Mouse (Mus musculus) kidney, embryonic 15.5 days (tissue): ENCODE measurements around the gene Psme3. TPM values are rescaled to one million over a fixed set of nuclear protein-coding genes. Genes with fewer than 3 reads are reported as not detected.
"Not testable (repeated sequence)": the region's sequence is repeated elsewhere in the genome, so short reads cannot be mapped to it uniquely, and the experiment has no call there.

Source experiments
- ATAC-seq: fragments of 200-750 bp; cut with Nextera tagmentation; replicated peaks from 2 replicates; pipeline ENCODE4 v1.8.0; 2017; ENCODE audit warnings: moderate TSS enrichment; ENCODE audit not compliant: low FRiP score
- H3K27ac ChIP-seq: fragments of 300-500 bp; sonication (generic); 2 replicates; pipeline ENCODE4 v1.5.1; 2015; ENCODE audit warnings: mild to moderate bottlenecking, inconsistent platforms
- H3K27me3 ChIP-seq: fragments of 300-500 bp; sonication (generic); 2 replicates; pipeline ENCODE4 v1.6.1; 2015; ENCODE audit warnings: inconsistent platforms
- H3K36me3 ChIP-seq: fragments of 300-500 bp; sonication (generic); 2 replicates; pipeline ENCODE4 v1.6.1; 2015; ENCODE audit warnings: inconsistent platforms
- H3K4me1 ChIP-seq: fragments of 300-500 bp; sonication (generic); 2 replicates; pipeline ENCODE4 v1.6.1; 2015; ENCODE audit warnings: inconsistent platforms
- H3K4me2 ChIP-seq: fragments of 300-500 bp; sonication (generic); 2 replicates; pipeline ENCODE4 v1.6.1; 2015; ENCODE audit warnings: moderate library complexity, mild to moderate bottlenecking, inconsistent platforms
- H3K4me3 ChIP-seq: fragments of 300-500 bp; sonication (generic); replicated peaks from 2 replicates; pipeline ENCODE4 v1.5.1; 2015; ENCODE audit warnings: mild to moderate bottlenecking, inconsistent platforms
- H3K9ac ChIP-seq: fragments of 300-500 bp; sonication (generic); 2 replicates; pipeline ENCODE4 v1.6.1; 2015; ENCODE audit warnings: mild to moderate bottlenecking, inconsistent platforms
- H3K9me3 ChIP-seq: fragments of 300-500 bp; sonication (generic); replicated peaks from 2 replicates; pipeline ENCODE4 v1.6.1; 2016; ENCODE audit warnings: inconsistent platforms
- WGBS: fragments of 180-500 bp; shearing (Covaris S2); methylation state at CpG from one replicate; pipeline ENCODE4 v1.1.7; 2015; ENCODE audit warnings: mixed read lengths; 5-methylcytosine and 5-hydroxymethylcytosine counted together
- polyA plus RNA-seq: library from polyadenylated mRNA; unstranded; fragments of >200 nt; fragmentation: Nextera tagmentation; extraction: Ambion mirVana; gene quantifications from 2 replicates; pipeline ENCODE4 v1.2.1, GENCODE M21; 2015

Gene Psme3
- polyA plus RNA-seq, 1 experiment from 2014 or later = 153 TPM

- H3K4me3 ChIP-seq = peak overlapping the region; percentile 99
- no peaks in the 10 kb centered on the region for H3K27me3 ChIP-seq
- H3K36me3 ChIP-seq = peaks cover 41% of the 10 kb centered on the region
- no peaks in the 10 kb centered on the region for H3K9me3 ChIP-seq
- H3K9ac ChIP-seq = peak overlapping the region; percentile 84
- H3K27ac ChIP-seq = peak overlapping the region; percentile 87
- 1% methylated on average over 17 of the region's 17 CpGs for WGBS
- ATAC-seq = peak; percentile 72
- H3K4me2 ChIP-seq = peak overlapping the region; percentile 92
- peaks cover 18% of the 10 kb centered on the region for H3K4me1 ChIP-seq
These were observed 496 bp downstream of the Psme3 start for GRCm38 (mm10) chr11:101316501-101316917.

GRCm38 (mm10) chr11:101323609-101324008, 7.6 kb downstream of the Psme3 start:
- WGBS = 23% methylated on average over 4 of the region's 4 CpGs
- peak; percentile 40; the same call in 1 of the 2 replicates for ATAC-seq

GRCm38 (mm10) chr11:101324763-101325162, 8.8 kb downstream of the Psme3 start, which contains the start of gene Aoc2:
Gene Aoc2, plus strand, starts transcription at chr11:101325063.
- H3K27ac ChIP-seq = no peak within 1 kb of the TSS

More at GRCm38 (mm10) chr11:101323609-101324008, 7.6 kb downstream of the Psme3 start:
- H3K9ac ChIP-seq = no peak overlapping the region
- no peak overlapping the region for H3K27ac ChIP-seq
- no peaks in the 10 kb centered on the region for H3K27me3 ChIP-seq
- H3K4me1 ChIP-seq = no peaks in the 10 kb centered on the region
- no peaks in the 10 kb centered on the region for H3K9me3 ChIP-seq
- no peak overlapping the region for H3K4me2 ChIP-seq
- H3K4me3 ChIP-seq = no peak overlapping the region
- H3K36me3 ChIP-seq = peaks cover 76% of the 10 kb centered on the region

DNA sequence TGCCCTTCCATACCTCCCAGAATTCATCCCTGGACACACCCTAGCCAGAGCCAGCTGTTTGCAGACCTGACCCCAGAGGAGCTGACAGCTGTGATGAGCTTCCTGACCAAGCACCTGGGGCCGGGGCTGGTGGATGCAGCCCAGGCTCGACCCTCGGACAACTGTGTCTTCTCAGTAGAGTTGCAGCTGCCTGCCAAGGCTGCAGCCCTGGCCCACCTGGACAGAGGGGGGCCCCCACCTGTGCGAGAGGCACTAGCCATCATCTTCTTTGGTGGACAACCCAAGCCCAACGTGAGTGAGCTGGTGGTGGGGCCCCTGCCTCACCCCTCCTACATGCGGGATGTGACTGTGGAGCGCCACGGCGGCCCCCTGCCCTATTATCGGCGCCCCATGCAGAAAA, 9.2 kb downstream of the Psme3 start:
- H3K36me3 ChIP-seq = peaks cover 60% of the 10 kb centered on the region
- 94% methylated on average over 11 of the region's 11 CpGs for WGBS
- not testable (repeated sequence) for H3K9ac ChIP-seq, H3K9me3 ChIP-seq, H3K27ac ChIP-seq, H3K27me3 ChIP-seq, H3K4me1 ChIP-seq, H3K4me3 ChIP-seq, H3K4me2 ChIP-seq, ATAC-seq

More at GRCm38 (mm10) chr11:101324763-101325162, 8.8 kb downstream of the Psme3 start, which contains the start of gene Aoc2:
- no peak within 1 kb of the TSS for H3K4me2 ChIP-seq
- H3K4me1 ChIP-seq = no peaks in the 10 kb centered on the region
- no peaks in the 10 kb centered on the region for H3K9me3 ChIP-seq
- H3K36me3 ChIP-seq = peaks cover 65% of the 10 kb centered on the region
- no peak within 1 kb of the TSS for H3K4me3 ChIP-seq
- no peaks in the 10 kb centered on the region for H3K27me3 ChIP-seq
- 92% methylated on average over 5 of the region's 5 CpGs for WGBS
- no peak for ATAC-seq
- no peak within 1 kb of the TSS for H3K9ac ChIP-seq

DNA sequence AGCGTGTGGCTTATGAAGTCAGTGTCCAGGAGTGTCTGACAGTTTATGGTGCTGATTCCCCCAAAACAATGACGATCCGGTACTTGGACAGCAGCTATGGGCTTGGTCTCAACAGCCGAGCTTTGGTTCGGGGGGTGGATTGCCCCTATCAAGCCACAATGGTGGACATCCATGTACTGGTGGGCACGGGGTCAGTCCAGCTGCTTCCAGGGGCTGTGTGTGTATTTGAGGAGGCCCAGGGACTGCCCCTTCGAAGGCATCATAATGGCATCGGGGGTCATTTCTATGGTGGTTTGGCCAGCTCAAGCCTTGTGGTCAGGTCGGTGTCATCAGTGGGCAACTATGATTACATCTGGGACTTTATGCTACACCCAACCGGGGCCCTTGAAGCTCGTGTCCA, 10.1 kb downstream of the Psme3 start:
- Histone ChIP-seq H3K9ac (no peak overlapping the region), H3K9me3 (no peaks in the 10 kb centered on the region), H3K27me3 (no peaks in the 10 kb centered on the region), H3K4me1 (0 out of 2 replicates have a peak, but pooled peaks cover 3% of the 10 kb centered on the region), H3K4me2 (no peak overlapping the region), H3K27ac (no peak overlapping the region), H3K4me3 (no peak overlapping the region), H3K36me3 (peaks cover 51% of the 10 kb centered on the region)
- 88% methylated on average over 11 of the region's 11 CpGs for WGBS
- ATAC-seq = no peak

DNA sequence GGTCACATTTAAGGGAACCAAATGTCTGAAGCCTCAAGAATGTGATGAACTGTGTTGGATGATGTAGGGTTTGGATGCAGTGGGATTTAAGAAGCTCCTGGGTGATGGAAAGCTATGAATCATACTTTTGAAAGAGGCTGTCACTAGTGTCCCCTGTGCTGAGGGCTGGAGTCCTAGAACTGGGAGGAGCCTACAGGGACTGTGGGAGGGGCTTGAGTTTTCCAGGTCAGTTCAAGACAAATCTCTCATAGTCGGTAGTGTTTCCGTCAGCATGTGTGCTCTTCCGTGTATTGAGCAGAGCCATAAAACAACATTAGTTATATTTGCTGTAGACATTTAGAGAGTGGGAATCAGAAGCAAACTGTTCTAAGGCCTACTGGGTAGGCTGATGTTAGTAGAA, 11.3 kb downstream of the Psme3 start:
- 0 out of 2 replicates have a peak, but pooled peaks cover 3% of the 10 kb centered on the region for H3K4me1 ChIP-seq
- H3K36me3 ChIP-seq = peaks cover 39% of the 10 kb centered on the region
- no peak overlapping the region for H3K27ac ChIP-seq
- H3K4me3 ChIP-seq = no peak overlapping the region
- WGBS = 54% methylated on average over 3 of the region's 3 CpGs
- no peak for ATAC-seq
- H3K9ac ChIP-seq = no peak overlapping the region
- no peak overlapping the region for H3K4me2 ChIP-seq
- no peaks in the 10 kb centered on the region for H3K27me3 ChIP-seq
- no peaks in the 10 kb centered on the region for H3K9me3 ChIP-seq

GRCm38 (mm10) chr11:101328941-101329635, 13.1 kb downstream of the Psme3 start:
- no peak for ATAC-seq
- H3K27ac ChIP-seq = no peak overlapping the region
- peaks cover 21% of the 10 kb centered on the region for H3K36me3 ChIP-seq
- H3K4me1 ChIP-seq = peaks cover 8% of the 10 kb centered on the region; the same call in 1 of the 2 replicates
- H3K27me3 ChIP-seq = no peaks in the 10 kb centered on the region
- no peak overlapping the region for H3K9ac ChIP-seq
- 89% methylated on average over 6 of the region's 6 CpGs for WGBS
- H3K4me3 ChIP-seq = no peak overlapping the region
- H3K9me3 ChIP-seq = no peaks in the 10 kb centered on the region
- no peak overlapping the region for H3K4me2 ChIP-seq

DNA sequence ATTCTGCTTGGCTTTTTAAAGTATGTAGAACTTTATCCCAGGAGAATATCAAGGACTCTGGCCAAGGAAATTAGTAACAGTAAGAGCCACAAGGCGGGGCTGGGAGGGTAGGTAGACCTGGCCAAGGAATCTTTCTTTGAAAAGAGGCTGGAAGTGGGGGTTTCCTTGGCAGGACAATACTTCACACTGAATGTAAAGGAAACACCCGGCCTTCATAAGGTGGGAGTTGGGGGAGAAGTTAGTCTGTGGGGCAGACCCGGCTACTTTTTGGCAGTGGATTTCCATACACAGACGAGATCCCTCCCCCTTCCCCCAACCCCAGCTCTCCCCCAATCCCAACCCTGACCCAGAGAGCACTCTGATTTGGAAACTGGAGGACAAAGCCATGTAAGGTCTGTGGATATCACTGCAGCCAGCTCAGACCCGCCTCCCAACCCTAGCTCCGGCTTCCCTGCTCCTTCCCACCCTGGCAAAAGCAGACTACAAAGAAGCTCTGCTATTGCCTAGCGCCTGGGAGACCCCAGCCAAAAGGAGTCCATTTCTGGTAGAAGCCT, 14.4 kb downstream of the Psme3 start, which contains the start of gene Aoc3:
TSS of gene Aoc3 (plus strand) at position 235 of the 554 bp plus-strand sequence.
- Histone ChIP-seq H3K9me3 (no peaks in the 10 kb centered on the region), H3K27ac (peak within 1 kb of the TSS; percentile 32; the same call in 1 of the 2 replicates), H3K9ac (no peak within 1 kb of the TSS), H3K27me3 (no peaks in the 10 kb centered on the region), H3K4me2 (no peak within 1 kb of the TSS), H3K4me3 (no peak within 1 kb of the TSS), H3K4me1 (peaks cover 14% of the 10 kb centered on the region; the same call in 1 of the 2 replicates), H3K36me3 (peaks cover 8% of the 10 kb centered on the region)
- ATAC-seq = no peak
- WGBS = 61% methylated on average over 7 of the region's 7 CpGs

- ATAC-seq, H3K4me2 ChIP-seq: not testable (repeated sequence)
- peak overlapping the region; percentile 32; the same call in 1 of the 2 replicates for H3K27ac ChIP-seq
These were observed 14.9 kb downstream of the Psme3 start for GRCm38 (mm10) chr11:101330961-101331360.

DNA sequence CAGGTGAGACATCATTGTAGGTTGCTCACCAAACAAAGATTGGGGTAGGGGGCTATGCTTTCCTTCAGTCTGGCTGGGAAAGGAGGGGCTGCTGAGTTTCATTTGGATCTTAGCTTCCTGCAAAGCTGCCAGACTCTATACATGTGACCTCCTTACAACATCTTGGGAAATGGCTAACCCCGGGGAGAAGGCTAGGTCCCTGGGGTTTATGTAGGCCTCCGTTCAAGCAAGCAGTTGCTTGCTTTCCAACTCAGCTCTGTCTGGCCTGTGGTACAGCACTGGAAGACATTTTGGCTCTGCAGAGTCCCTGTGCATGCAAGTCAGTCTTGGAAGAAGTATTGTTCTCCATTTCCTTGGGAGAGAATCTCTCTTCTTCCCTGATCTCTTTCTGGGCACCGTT, 16.5 kb downstream of the Psme3 start:
- Histone ChIP-seq H3K4me2 (no peak overlapping the region), H3K4me3 (no peak overlapping the region), H3K27ac (no peak overlapping the region), H3K9ac (no peak overlapping the region), H3K9me3 (no peaks in the 10 kb centered on the region), H3K27me3 (no peaks in the 10 kb centered on the region), H3K36me3 (no peaks in the 10 kb centered on the region), H3K4me1 (peaks cover 19% of the 10 kb centered on the region)
- WGBS = 74% methylated on average over 3 of the region's 3 CpGs
- ATAC-seq = no peak

More at GRCm38 (mm10) chr11:101330961-101331360, 14.9 kb downstream of the Psme3 start:
- not testable (repeated sequence) for H3K36me3 ChIP-seq, H3K9ac ChIP-seq, H3K9me3 ChIP-seq, H3K4me3 ChIP-seq, H3K27me3 ChIP-seq
- peaks cover 14% of the 10 kb centered on the region; the same call in 1 of the 2 replicates for H3K4me1 ChIP-seq
- 80% methylated on average over 6 of the region's 6 CpGs for WGBS

- Histone ChIP-seq H3K4me2 (no peak overlapping the region), H3K4me1 (peaks cover 32% of the 10 kb centered on the region), H3K27me3 (no peaks in the 10 kb centered on the region), H3K4me3 (no peak overlapping the region), H3K9me3 (no peaks in the 10 kb centered on the region), H3K27ac (no peak overlapping the region), H3K36me3 (no peaks in the 10 kb centered on the region), H3K9ac (no peak overlapping the region)
- 47% methylated on average over 10 of the region's 10 CpGs for WGBS
- no peak for ATAC-seq
These were observed 18.0 kb downstream of the Psme3 start for GRCm38 (mm10) chr11:101334023-101334422.

- no peaks in the 10 kb centered on the region for H3K9me3 ChIP-seq
- no peak overlapping the region for H3K4me2 ChIP-seq
- 11% methylated on average over 6 of the region's 6 CpGs for WGBS
- H3K4me3 ChIP-seq = no peak overlapping the region
- peaks cover 32% of the 10 kb centered on the region for H3K4me1 ChIP-seq
- H3K36me3 ChIP-seq = no peaks in the 10 kb centered on the region
- no peaks in the 10 kb centered on the region for H3K27me3 ChIP-seq
- H3K27ac ChIP-seq = no peak overlapping the region
- no peak for ATAC-seq
- no peak overlapping the region for H3K9ac ChIP-seq
These were observed 18.5 kb downstream of the Psme3 start for GRCm38 (mm10) chr11:101334516-101334915.
